Mouse (Mus musculus): Measurements from ENCODE around the gene Celsr3. TPM values are rescaled to one million over a fixed set of nuclear protein-coding genes. Genes with fewer than 3 reads are reported as not detected.
A peak's percentile ranks its signal among the peaks of the same experiment; 100 is the strongest.

The Celsr3 gene
- total and polyA plus RNA-seq, 3 experiments, result 0.03 to 0.12 TPM; not detected in 1

DNA sequence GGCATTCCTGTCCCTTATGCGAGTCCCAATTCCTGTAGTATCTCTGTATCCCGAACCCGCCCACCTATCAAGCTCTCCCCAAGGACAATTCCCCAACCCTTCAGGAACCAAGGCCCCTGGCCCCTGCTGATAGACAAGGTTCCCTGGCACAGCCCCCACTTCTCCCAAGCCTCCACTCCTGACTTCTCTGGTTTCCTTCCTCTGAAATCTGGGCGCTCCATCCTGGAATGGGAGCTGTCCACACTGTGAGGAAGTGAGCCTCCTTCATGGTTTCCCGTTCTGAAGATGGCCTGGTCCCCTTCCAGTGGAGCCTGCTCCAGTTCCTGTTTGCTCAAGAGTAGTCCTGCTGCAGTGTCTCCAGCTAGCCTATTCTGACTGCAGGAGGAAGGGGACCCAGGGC is 16.9 kb upstream of the Celsr3 start:
- Histone ChIP-seq H3K79me2 (ENCODE audit: control insufficient read depth, insufficient read depth, low read length, poor library complexity) (peaks cover 2% of the 10 kb centered on the region; the same call in 1 of the 2 replicates), H3K4me1 (ENCODE audit: control insufficient read depth in 1 of 2, insufficient read depth in 2 of 2, low read length in 2 of 2) (peaks cover 19 to 27% of the 10 kb centered on the region in 2 experiments), H3K27me3 (ENCODE audit: control insufficient read depth in 1 of 2, insufficient read depth in 2 of 2, low read length in 2 of 2) (no peaks in the 10 kb centered on the region), H3K9ac (ENCODE audit: control insufficient read depth, low read depth, low read length, poor library complexity, severe bottlenecking) (no peak overlapping the region), H3K4me3 (ENCODE audit: control insufficient read depth in 1 of 2, insufficient read depth in 1 of 2, low read depth in 2 of 2, low read length in 2 of 2) (peak overlapping the region in 1 of 2 experiments; percentile 61; a peak in 2 of 4 replicates), H3K9me3 (replicated peaks; ENCODE audit: insufficient read depth, low read length) (no peaks in the 10 kb centered on the region), H3K36me3 (ENCODE audit: control insufficient read depth in 1 of 2, insufficient read depth in 2 of 2, low read length in 2 of 2) (peaks cover 0 to 23% of the 10 kb centered on the region in 2 experiments; a peak in 3 of 4 replicates), H3K27ac (ENCODE audit: control insufficient read depth, low read depth, low read length) (no peak overlapping the region)
- TF ChIP-seq HCFC1 (IDR thresholded peaks at IDR 0.05; ENCODE audit: low read depth, low read length) (no peak), E2F4 (IDR thresholded peaks at IDR 0.05; ENCODE audit: borderline replicate concordance, low read depth, low read length) (no peak), KAT2A (conservative IDR thresholded peaks at IDR 0.05; ENCODE audit: low read depth, low read length) (no peak), MYC (IDR thresholded peaks at IDR 0.05; ENCODE audit: low read depth, low read length) (no peak), MYB (IDR thresholded peaks at IDR 0.05; ENCODE audit: low read depth, low read length) (no peak), RCOR1 (IDR thresholded peaks at IDR 0.05; ENCODE audit: low read depth, low read length) (no peak), CHD1 (IDR thresholded peaks at IDR 0.05; ENCODE audit: low read depth, low read length) (no peak), GABPA (IDR thresholded peaks at IDR 0.05; ENCODE audit: low read depth, low read length) (no peak), RAD21 (IDR thresholded peaks at IDR 0.05; ENCODE audit: low read depth, low read length) (no peak), EP300 (IDR thresholded peaks at IDR 0.05; ENCODE audit: low read depth in 1 of 2, low read length in 2 of 2) (no peak), POLR2AphosphoS5 (IDR thresholded peaks at IDR 0.05; ENCODE audit: borderline replicate concordance, low read depth, low read length) (no peak), NELFE (IDR thresholded peaks at IDR 0.05; ENCODE audit: low read depth, low read length) (no peak)
- peak; percentile 24 for DNase-seq (ENCODE audit: low read depth, low spot score)

DNA sequence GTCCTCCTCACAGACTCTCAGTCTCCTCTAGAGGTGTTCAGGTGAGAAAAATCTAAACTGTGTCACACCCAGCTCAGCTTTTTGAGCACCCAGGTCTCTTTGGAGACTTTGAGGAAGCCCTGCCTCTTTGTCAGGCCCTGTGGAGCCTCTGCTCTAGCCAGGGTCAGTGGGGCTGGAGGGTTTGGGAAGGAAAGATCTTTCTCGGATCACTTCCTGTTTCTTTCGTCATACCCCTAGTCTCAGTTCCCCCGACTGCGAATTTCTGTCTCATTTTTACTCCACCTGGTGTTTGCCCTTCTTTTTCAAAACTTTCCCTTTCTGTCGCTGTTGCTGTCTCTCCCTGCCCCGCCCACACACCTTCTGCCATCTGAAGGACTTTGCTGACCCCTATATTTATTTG is 16.4 kb upstream of the Celsr3 start:
- Histone ChIP-seq H3K9ac (ENCODE audit: control insufficient read depth, low read depth, low read length, poor library complexity, severe bottlenecking) (no peak overlapping the region), H3K79me2 (ENCODE audit: control insufficient read depth, insufficient read depth, low read length, poor library complexity) (peaks cover 2% of the 10 kb centered on the region; the same call in 1 of the 2 replicates), H3K27ac (ENCODE audit: control insufficient read depth, low read depth, low read length) (no peak overlapping the region), H3K9me3 (replicated peaks; ENCODE audit: insufficient read depth, low read length) (no peaks in the 10 kb centered on the region), H3K4me3 (ENCODE audit: control insufficient read depth in 1 of 2, insufficient read depth in 1 of 2, low read depth in 2 of 2, low read length in 2 of 2) (no peak overlapping the region), H3K27me3 (ENCODE audit: control insufficient read depth in 1 of 2, insufficient read depth in 2 of 2, low read length in 2 of 2) (no peaks in the 10 kb centered on the region), H3K4me1 (ENCODE audit: control insufficient read depth in 1 of 2, insufficient read depth in 2 of 2, low read length in 2 of 2) (peaks cover 19 to 27% of the 10 kb centered on the region in 2 experiments), H3K36me3 (ENCODE audit: control insufficient read depth in 1 of 2, insufficient read depth in 2 of 2, low read length in 2 of 2) (peaks cover 0 to 23% of the 10 kb centered on the region in 2 experiments; a peak in 3 of 4 replicates)
- TF ChIP-seq TBP (IDR thresholded peaks at IDR 0.05; ENCODE audit: low read depth, low read length) (no peak), GATA1 (IDR thresholded peaks at IDR 0.05; ENCODE audit: low read depth, low read length) (no peak), JUND (IDR thresholded peaks at IDR 0.05; ENCODE audit: low read depth, low read length) (no peak), MYC (IDR thresholded peaks at IDR 0.05; ENCODE audit: low read depth, low read length) (no peak), SMC3 (IDR thresholded peaks at IDR 0.05; ENCODE audit: low read depth, low read length) (no peak), NRF1 (IDR thresholded peaks at IDR 0.05; ENCODE audit: insufficient read depth, low read depth, low read length, poor library complexity, severe bottlenecking) (no peak), POLR2AphosphoS2 (IDR thresholded peaks at IDR 0.05; ENCODE audit: low read length) (no peak), MAZ (IDR thresholded peaks at IDR 0.05; ENCODE audit: low read depth, low read length) (no peak), TCF12 (IDR thresholded peaks at IDR 0.05; ENCODE audit: low read depth, low read length) (no peak), USF2 (IDR thresholded peaks at IDR 0.05; ENCODE audit: borderline replicate concordance in 1 of 2, insufficient read depth in 1 of 2, low read depth in 1 of 2, low read length in 2 of 2) (no peak), RCOR1 (IDR thresholded peaks at IDR 0.05; ENCODE audit: low read depth, low read length) (no peak), EP300 (IDR thresholded peaks at IDR 0.05; ENCODE audit: low read depth in 1 of 2, low read length in 2 of 2) (no peak), KAT2A (conservative IDR thresholded peaks at IDR 0.05; ENCODE audit: low read depth, low read length) (no peak)
- no peak for DNase-seq (ENCODE audit: low read depth, low spot score)
